Mouse (Mus musculus): ENCODE results near the gene Cdx2. TPM values are rescaled to one million over a fixed set of nuclear protein-coding genes. Genes with fewer than 3 reads are reported as not detected.

The Cdx2 gene
- polyA plus RNA-seq (2012): not detected in 2 replicates

GRCm38 (mm10) chr5:147306638-147307397 lies at the start of gene Cdx2:
TSS of gene Cdx2 (minus strand) at chr5:147307270.
- TF ChIP-seq GATA1 (IDR thresholded peaks at IDR 0.05; ENCODE audit: low read length): no peak

DNA sequence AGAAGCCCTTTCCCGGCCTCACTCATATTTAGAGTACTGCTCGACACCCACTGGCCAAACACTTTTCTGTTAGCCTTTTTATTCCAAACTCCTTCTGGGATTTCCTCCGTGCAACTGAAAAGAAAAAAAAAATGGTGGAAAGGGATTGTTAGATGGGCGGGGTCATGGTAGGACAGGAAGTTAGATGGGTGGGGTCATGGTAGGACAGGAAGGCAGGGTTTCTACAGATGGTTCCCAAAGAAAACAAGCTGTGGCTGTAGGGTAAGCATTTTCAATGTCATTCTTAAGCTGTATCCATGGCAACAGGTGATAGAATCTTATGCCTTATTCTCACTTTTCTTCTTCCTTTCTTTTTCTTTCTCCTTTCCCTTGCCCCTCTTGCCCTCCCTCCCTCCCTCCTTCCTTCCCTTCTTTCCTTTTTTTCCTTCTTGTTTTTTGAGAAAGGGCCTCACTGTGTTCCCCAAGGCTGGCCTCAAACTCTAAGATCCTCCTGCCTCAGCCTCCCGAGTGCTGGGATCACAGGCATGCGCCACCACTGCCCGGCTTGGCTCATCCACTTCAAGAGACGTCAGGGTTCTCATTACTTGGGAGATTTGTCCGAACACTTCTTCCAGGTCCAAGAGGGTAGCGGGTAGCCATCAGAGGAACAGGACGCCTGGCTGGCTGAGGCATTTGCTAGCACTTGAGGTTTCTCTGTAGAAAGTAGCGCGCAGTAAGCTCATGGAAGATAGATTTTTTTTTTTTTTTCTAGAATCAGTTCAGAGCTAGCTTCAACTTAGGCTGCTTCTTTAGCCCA lies 49.4 kb upstream of the Cdx2 start:
- TF ChIP-seq GATA1 (IDR thresholded peaks at IDR 0.05; ENCODE audit: low read length): no peak

GRCm38 (mm10) chr5:147355788-147356187 lies 48.7 kb upstream of the Cdx2 start:
- no peak for TF ChIP-seq GATA1 (IDR thresholded peaks at IDR 0.05; ENCODE audit: low read length)

GRCm38 (mm10) chr5:147354985-147355384 lies 47.9 kb upstream of the Cdx2 start:
- no peak for TF ChIP-seq GATA1 (IDR thresholded peaks at IDR 0.05; ENCODE audit: low read length)

- no peak for TF ChIP-seq GATA1 (IDR thresholded peaks at IDR 0.05; ENCODE audit: low read length)
Observed at GRCm38 (mm10) chr5:147354161-147354780, 47.2 kb upstream of the Cdx2 start.

DNA sequence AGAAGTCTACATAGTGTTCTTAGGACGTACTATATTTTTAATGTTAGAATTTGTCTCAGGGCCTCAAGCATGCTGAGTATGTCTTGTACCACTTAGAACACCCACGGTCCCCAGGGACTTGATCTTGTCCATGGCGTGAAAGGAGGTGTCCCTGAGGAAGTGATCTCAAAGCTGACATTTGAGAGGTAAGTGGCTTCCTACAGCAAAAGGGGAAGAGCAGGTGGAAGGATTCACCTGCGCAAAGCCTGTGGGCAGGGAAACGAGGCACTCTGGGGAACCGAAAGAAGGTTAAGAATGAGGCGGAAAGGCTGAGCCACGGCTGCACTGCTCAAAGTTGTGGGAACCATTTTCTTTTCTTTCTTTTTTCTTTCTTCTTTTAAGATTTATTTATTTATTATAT lies 44.9 kb upstream of the Cdx2 start:
- TF ChIP-seq GATA1 (IDR thresholded peaks at IDR 0.05; ENCODE audit: low read length): no peak

DNA sequence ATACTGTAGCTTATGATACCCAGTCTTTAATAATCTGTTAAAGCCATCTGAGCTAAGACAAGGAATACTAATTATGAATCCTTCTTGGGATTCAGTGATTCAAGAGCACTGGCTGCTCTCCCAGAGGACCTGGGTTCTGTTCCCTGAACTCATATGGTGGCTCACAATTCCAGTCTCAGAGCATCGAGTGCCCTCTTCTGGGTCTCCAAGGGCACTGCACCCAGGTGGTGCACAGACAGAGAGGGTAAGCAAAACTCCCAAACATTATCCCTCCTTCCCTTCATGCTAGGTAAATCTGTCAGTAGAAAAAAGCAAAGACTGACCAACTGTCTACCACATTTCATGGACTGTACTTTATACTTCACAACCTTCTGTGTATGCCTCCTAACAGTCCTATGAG lies 38.9 kb upstream of the Cdx2 start:
- no peak for TF ChIP-seq GATA1 (IDR thresholded peaks at IDR 0.05; ENCODE audit: low read length)

DNA sequence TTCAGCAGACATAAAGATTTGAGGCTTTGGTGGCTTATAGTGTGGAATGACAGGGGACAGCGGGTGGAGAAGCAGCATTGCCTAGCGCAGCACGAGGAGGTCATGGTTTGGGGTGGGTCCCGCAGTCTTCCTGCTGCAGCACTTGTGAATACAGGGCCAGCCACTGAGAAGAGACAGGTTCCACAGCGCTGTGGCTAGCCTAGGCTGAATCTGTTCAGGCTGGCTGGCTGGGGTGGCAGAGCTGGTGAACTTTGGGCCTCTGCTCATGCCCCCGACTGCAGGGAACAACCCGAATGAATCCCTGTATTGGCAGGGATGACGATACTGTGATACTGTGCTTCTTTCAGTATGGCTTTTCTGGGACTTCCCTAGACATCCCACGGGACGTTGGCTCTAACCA lies 36.8 kb upstream of the Cdx2 start:
- TF ChIP-seq GATA1 (IDR thresholded peaks at IDR 0.05; ENCODE audit: low read length): no peak

- TF ChIP-seq GATA1 (IDR thresholded peaks at IDR 0.05; ENCODE audit: low read length): no peak
Observed at GRCm38 (mm10) chr5:147342901-147343300, 35.8 kb upstream of the Cdx2 start.

DNA sequence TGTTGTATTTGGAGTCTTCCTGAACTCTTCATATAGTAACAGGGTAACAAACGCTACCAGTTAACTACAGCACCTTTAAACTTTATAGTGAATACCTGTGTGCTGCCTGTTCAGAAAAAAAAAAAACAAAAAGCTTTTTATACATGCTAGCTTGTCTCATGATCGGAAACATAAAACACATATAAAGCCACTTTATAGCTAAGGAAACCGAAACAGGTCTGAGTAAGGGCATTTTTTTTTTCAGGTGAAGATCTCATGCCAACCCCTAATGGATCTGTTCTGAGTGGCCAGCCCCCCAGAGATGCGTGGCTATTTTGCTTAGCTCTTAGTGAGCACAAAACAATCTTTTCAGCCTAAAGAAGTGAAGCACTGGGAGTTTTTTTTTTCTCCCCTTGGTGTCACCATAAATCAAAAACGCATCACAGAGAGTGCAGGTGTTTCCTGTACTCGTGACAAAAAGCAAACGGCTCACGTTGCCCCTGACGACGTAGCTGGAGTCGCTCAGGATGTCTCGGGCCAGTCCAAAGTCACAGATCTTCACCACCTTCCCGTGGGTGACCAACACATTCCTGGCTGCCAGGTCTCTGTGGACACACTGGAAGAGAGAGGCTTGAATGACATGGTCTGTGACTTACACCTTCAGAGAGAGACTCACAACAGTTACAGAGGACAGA lies 33.8 kb upstream of the Cdx2 start:
- no peak for TF ChIP-seq GATA1 (IDR thresholded peaks at IDR 0.05; ENCODE audit: low read length)

DNA sequence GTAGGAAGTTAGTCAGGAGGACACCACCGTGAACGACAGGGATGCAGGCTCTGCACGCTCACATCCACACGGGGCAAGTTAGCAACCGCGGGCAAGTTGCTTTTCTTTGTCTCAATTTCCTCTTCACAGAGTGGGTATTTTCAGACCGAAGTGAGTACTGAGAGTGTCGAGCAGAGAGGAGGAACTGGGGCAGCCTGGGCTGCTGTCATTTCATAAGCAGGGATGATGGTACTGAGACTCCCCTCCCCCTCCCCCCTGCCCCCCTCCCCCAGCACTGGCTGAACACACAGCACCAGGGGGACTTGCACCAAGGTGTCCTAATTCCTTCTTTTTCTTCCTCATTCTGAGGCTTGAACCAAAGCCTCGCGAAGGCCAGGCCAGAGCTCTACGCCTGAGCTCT lies 32.5 kb upstream of the Cdx2 start:
- no peak for TF ChIP-seq GATA1 (IDR thresholded peaks at IDR 0.05; ENCODE audit: low read length)

- no peak for TF ChIP-seq GATA1 (IDR thresholded peaks at IDR 0.05; ENCODE audit: low read length)
Observed at GRCm38 (mm10) chr5:147338967-147339366, 31.9 kb upstream of the Cdx2 start.

DNA sequence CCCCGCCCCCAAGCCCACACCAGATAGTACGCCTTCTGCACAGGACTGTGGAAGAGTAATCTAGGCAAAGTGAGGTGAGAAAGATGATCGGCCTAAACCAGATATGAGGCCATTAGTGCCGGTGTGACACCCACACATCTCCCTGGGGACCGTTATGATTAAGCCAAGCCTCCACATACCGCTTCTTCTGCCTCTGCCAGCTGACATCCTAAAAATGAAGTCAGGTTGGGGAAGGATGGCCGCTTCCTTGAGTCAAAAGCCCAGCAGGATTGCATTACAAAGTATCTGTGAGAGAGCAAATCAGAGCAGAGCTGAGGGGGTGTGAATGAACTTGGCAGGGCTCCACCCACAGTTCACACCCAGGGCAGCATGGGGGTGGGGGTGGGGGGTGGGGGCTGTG lies 25.6 kb upstream of the Cdx2 start:
- TF ChIP-seq GATA1 (IDR thresholded peaks at IDR 0.05; ENCODE audit: low read length): no peak

DNA sequence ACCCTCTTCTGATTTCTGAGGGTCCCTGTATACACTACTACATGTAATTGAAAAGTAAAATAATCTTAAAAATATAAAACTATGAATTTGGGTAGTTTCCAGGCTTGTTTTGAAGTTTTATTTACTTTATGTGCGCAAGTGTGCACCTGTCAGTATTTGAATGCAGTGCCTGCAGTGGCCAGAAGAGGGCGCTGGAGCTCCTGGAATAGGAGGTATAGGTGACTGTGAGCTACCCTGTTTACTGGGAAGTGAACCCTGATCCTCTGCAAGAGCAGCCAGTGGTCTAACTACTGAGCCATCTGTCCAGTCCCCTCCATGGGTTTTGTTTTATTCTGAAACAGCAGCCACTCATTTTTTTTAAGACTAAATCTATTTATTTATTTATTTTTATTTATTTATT lies 24.5 kb upstream of the Cdx2 start:
- no peak for TF ChIP-seq GATA1 (IDR thresholded peaks at IDR 0.05; ENCODE audit: low read length)

DNA sequence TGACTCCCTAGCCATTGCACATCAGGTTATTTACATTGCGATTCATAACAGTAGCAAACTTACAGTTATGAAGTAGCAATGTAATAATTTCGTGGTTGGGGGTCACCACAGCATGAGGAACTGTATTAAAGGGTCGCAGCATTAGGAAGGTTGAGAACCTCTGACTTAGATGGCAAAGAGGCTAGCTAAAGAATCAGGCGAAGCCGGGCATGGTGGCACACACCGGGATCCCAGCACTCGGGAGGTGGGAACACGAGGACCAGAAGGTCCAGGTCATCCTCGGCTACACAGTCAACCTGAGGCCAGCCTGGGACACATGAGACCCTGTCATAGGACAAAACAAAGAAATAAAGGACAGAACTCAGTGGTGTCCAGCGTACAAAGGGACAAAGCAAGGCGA lies 22.9 kb upstream of the Cdx2 start:
- TF ChIP-seq GATA1 (IDR thresholded peaks at IDR 0.05; ENCODE audit: low read length): no peak

DNA sequence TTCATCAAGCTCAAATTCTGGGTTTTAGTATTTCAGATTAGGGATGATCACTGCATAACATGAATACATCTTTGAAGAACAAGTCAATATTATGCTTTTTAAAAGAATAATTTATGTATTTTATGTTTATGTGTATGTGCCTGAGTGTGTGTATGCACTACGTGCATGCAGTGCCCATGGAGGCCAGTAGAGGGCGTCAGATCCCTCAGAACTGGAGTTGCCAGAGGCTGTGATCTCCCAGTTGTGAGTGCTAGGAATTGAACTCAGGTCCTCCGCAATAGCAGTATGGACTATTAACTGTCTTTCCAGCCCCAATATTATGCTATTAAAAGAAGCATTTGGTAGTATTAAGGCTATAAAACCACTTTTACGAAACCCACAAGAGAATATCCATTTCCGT lies 20.6 kb upstream of the Cdx2 start:
- TF ChIP-seq GATA1 (IDR thresholded peaks at IDR 0.05; ENCODE audit: low read length): no peak
